Mouse (Mus musculus) B cell, adult 2 months (primary cell): ENCODE results near the gene Kcnk16.

Source experiments
- DNase-seq, 2 experiments: peaks; one replicate each; pipeline ENCODE4 v3.0.0; 2022

The Kcnk16 gene

GRCm38 (mm10) chr14:20229437-20229836, 39.6 kb downstream of the Kcnk16 start:
- no peak for DNase-seq

- no peak for DNase-seq
Measured at GRCm38 (mm10) chr14:20228336-20228735, 40.7 kb downstream of the Kcnk16 start.

DNA sequence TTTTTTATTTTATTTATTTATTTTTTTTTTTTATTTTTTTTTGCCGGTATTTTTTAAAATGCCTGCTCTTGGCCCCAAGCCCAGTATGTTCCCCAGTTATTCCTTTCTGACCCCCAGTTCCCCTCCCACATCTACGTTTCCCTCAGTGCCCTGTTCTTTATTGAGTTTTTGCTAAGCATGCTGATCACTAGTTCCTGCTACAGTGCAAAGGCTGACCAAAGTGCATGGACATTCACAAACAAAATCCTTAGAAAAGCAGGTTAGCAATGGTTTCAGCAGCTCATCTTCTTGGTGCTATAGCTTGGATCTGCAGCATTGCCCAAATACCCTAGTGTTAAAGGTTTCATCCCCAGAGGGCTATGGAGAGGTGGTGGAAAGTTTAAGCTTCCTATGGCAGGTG, 42.0 kb downstream of the Kcnk16 start:
- DNase-seq: no peak

DNA sequence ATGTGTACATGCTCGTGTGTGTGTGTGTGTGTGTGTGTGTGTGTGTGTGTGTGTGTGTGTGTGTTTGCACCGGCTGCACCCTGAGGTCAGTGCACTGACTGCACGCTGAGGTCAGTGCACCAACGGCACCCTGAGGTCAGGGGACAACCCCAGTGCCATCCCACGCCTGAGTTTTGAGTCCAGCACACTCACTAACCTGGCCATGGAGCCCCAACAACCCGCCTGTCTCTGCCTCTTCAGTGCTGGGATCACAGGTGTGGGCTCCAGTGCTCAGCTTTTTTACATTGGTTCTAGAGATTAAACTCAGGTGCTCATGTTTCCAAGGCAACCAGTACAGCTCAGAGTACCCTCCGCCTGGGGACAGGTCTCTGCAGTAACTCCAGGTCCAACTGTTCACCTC, 42.5 kb downstream of the Kcnk16 start:
- no peak for DNase-seq

DNA sequence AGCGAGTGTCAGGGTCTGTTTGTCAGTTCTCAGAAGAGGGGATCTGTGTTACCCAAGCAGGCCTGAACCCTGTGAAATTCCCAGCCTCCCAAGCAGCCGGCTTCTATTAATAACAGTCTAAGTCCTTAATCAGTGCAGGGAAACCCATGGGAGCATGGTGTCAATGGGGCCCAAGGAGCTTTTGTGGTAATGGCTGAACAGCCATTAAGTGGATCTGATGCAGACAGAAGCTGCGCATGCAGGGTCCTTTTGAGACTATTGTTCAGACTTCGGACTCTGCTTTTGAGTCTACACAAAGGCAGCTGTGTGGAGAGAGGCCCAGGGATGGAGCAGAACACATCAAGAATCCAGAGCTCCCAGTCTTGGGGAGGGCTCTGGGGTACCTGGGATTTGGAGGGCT, 43.5 kb downstream of the Kcnk16 start:
- DNase-seq: no peak

- no peak for DNase-seq
Measured at GRCm38 (mm10) chr14:20224576-20225218, 44.3 kb downstream of the Kcnk16 start.

DNA sequence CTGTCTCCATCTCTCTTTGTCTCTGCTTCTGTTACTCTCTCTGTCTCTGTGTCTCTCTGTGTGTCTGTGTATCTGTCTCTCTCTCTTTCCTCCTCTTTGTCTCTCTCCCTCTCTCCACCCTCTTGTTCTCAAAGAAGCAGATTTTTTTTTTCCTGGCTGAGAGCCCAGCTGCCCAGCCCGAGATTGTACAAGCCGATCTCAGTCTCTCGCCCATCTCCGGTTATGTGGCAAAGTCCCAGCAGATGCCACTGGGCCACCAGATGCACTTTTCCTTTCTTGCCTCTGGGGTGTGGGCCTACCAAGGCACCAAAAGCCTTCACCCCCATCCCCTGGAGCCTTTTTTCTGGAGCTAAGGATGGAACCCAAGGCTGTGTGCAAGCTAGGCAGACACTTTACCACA, 44.8 kb downstream of the Kcnk16 start:
- no peak for DNase-seq

- no peak for DNase-seq
Measured at GRCm38 (mm10) chr14:20223253-20223652, 45.7 kb downstream of the Kcnk16 start.

GRCm38 (mm10) chr14:20221083-20221482, 47.9 kb downstream of the Kcnk16 start:
- no peak for DNase-seq

GRCm38 (mm10) chr14:20219849-20220248, 49.1 kb downstream of the Kcnk16 start:
- DNase-seq: no peak

DNA sequence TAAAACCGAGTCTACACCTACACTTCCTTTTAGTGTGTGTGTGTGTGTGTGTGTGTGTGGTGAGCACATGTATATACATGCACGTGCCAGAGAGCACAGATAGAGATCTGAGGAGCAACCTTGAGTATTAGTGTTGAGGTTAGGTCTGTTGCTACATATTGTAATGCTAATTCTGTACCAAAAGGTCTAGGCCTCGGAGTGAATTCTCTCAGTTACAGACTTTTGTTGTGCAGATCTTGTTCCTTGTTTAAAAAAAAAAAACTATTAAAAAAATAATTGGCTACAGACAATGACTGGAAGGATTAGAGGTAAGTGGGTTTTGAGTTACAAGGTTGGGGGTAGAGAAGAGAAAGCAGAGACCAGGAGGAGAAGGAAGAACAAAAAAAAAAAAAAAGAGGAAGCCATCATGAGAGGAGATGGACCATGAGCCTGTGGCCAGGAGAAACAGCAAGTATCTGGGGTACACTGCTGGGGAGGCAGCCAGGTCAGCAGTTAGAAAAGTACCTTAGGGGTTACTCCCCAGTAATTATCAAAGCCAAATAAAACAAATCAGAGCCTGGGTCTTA, 51.6 kb downstream of the Kcnk16 start:
- no peak for DNase-seq

DNA sequence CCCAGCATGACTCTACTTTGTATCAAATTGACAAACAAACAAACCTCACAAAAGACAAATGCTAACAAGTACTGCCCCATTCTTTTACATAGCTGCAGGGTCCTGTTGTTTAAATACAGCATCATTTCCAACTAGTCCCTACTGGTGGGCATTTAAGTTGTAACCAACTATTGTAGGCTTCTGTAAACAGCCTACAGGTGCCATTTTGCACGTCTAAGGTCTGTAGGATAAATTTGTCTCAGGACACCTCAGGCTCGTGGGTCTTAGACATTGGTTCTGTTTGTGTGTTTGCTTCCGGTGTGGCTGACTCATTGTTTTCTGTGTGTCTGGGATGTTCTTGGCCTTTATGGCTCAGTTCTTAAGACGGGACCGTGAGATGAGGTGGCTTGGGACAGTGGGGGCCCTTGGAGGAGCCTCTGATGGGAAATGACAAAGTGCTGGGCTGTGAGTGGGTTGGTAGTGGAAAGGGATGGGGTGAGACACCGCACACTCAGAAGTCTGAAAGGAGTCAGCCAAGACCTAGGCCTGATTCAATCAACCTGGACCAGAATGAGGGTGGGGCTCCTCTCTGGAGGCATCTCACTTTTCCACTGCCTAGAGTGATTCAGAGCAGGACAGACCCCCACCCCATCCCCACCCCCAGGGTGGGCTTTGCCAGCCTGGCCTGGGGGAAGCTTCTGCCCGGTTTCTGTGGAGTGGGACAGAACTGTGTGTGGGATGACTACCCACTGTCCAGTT, 52.3 kb downstream of the Kcnk16 start:
- no peak for DNase-seq

DNA sequence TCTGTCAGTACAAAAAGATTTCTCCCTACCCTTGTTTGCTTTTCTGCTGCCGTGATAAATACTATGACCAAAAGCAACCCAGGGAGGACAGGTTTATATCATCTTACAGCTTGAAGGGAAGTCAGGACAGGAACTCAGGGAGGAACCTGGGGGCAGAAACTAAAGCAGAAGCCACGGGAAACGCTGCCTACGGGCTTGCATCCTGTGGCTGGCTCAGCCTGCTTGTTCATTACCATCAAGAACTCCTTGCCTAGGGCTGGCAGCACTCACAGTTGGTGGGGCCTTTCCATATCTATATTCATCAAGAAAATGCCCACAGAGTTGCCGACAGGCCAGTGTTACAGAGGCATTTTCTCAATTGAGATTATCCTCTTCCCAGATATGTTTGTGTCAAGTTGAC, 53.2 kb downstream of the Kcnk16 start:
- DNase-seq: peak in 1 of 2 experiments; percentile 6

DNA sequence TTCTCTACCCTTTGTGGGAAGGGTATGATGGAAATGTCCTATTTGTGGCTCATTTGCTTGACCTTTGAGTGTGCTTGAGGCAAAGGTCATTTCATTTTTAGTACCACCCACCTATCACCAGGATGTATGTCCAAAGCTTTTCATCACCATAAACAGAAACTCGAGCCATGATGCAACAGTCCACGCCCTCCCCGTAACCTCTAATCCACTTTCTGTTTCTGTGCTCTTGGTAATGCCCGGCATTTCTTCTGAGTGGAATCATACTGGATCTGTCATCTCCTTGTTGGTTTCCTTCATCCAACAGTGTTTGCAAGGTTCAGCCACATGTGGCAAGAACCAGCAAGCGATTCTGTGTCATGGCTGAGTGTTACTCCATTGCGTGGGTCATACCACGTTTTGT, 54.9 kb downstream of the Kcnk16 start:
- DNase-seq: no peak

- DNase-seq: no peak
Measured at GRCm38 (mm10) chr14:20211754-20212601, 57.0 kb downstream of the Kcnk16 start.
